Mouse (Mus musculus): ENCODE results near the gene 3110082I17Rik.

3110082I17Rik gene

DNA sequence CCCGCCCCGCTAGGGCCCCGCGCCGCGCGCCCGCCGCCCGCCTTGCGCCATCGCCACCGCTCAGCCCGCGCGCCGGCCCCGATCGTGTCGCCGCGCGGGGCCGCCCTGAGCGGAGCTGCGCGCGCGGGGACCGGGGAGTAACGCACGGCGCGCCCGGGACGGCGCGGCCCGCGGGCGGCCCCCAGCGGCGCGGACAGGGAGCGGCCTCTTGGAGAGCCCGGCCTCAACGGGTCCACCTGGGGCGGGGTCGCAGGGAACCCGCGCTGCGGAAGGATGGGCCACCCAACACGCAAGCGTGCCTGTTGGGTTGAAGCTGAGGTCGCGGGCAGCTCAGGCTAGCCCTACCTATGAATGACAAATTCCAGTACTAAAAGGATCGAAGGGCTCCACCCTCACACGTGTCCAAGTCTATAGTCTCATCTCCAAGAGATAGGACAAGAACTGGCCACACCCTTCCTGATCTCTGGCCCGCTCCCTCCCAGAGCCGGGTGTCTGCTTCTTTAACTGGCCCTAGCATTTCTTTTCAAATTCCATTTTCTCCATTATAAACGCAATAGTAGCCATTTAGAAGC, 134.8 kb downstream of the 3110082I17Rik start, which contains the start of gene Adap1:
TSS of gene Adap1 (minus strand) at position 228 of the 572 bp plus-strand sequence.
- peak; percentile 42 for DNase-seq (ENCODE audit: low spot score)

GRCm38 (mm10) chr5:139324691-139325394, 135.5 kb downstream of the 3110082I17Rik start:
- DNase-seq (ENCODE audit: low spot score): no peak

GRCm38 (mm10) chr5:139324045-139324491, 136.3 kb downstream of the 3110082I17Rik start:
- no peak for DNase-seq (ENCODE audit: low spot score)

GRCm38 (mm10) chr5:139323260-139323924, 136.9 kb downstream of the 3110082I17Rik start:
- no peak for DNase-seq (ENCODE audit: low spot score)

DNA sequence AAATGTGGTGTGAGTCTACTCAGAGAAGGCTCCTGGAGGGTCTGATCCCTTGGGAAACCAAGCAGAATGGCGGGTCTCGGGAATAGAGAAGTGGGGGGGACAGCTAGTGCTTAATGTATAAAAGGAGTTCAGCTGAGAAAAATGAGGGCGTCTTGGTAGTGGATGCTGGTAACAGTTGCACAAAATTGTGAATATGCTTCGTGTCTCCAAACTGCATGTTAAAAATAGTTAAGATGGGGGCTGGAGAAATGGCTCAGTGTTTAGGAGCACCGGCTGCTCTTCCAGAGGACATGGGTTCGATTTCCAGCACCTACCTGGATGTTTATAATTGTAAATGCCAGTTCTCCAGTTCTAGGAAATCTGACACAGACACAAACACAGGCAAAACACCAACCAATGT, 139.0 kb downstream of the 3110082I17Rik start:
- no peak for DNase-seq (ENCODE audit: low spot score)

DNA sequence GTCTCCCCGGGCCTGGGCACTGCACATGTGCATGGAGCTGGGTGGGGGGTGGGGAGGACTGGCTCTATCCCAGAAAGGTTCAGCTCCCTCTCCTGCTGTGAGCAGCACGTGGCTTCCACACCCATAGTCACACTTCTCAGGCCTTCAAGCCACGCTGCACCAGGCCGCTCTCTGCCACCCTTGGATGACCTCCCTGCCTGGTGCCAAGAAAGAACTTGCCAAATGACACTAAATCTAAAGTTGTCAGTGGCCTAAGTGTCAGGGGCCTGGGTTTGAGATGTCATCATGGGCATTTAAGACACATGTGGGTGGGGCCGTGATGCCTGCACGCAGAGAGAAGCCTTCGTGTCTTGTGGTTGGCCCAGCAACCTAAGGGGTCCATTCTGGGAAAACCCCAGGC, 139.9 kb downstream of the 3110082I17Rik start:
- no peak for DNase-seq (ENCODE audit: low spot score)

DNA sequence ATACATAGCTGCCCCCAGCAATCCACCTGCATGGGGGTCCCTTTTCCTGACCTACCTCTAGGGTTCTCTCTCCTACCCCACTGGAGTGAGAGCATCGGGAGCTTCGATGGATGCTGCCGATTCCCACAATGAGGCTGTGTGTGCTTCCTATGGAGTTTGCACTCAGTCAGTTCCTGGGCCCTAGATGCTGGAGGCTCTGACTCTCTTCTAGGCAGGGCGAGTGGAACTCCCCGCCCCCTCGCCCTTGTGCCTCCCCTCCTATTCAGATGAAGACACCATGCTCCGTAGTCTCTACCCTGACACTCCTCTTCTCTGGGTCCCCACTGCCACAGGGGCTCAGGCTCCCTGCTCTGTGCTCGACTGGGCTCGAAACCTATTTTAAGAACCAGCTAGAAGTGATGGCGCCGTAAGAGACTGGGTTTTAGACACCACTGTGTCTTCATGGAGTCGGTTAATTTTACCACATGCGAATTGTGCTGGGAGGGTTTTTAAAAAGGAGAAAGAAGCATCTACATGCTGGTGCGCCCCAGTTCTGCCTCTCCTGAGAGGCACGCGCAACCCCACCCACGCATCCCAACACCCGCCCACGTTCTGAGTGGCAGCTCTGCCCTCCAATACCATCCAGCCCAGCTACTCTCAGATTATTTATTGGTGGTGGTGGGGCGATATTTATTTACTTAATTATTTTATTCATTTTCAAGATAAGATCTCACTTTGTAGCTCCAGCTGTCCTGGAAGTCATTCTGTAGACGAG, 142.4 kb downstream of the 3110082I17Rik start:
- DNase-seq (ENCODE audit: low spot score): no peak

DNA sequence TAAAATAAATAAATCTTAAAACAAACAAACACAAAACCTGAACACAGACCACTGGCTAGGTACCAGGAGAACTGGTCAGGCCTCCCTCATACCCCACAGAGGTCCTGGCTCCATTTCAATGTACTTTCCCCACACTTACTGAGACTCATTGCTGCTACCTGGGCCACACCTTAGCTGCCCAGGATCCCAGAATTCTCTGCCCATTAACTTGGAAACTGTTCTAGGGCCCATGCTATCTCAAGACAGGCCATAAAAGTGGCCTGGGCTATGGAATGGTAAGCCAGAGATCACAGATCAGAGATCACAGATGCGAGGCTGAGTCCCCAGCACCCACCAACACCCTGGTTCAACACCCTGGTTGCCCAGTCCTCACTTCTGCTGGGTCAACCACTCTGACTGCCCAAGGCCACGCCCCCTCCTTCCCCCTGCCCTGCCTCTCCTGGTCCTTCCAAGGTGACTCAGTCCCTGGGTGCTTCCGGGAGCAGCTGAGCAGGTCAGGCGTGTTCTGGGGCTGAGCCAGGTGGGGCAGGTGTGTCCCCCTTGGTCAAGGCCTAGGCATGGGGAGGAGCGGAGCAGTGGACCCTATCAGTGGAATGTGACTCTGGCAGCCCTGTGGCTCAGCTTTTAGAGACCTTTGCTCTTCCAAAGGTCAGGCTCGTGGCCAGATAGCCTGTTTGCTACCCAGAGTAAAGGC, 143.2 kb downstream of the 3110082I17Rik start:
- no peak for DNase-seq (ENCODE audit: low spot score)

- DNase-seq (ENCODE audit: low spot score): no peak
Observed at GRCm38 (mm10) chr5:139314941-139315642, 145.2 kb downstream of the 3110082I17Rik start.

DNA sequence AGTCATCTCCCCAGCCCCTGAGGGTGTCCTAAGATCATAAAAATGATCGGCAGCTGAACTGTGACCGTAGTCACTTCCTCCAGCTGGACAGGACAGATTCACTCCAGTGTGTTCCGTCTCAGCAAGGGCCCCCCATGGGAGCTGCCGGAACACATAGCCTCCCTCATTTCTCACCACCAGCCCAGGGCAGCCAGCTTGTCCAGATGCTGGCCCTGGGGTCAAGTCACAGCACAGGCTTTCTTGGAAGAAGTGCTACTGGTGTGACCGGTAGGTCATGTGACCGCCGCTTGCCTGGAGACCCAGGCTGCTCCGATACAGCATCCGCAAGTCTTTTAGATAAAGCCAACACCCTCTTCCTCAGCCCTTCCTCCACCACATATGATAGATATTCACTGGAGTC, 146.8 kb downstream of the 3110082I17Rik start:
- no peak for DNase-seq (ENCODE audit: low spot score)

DNA sequence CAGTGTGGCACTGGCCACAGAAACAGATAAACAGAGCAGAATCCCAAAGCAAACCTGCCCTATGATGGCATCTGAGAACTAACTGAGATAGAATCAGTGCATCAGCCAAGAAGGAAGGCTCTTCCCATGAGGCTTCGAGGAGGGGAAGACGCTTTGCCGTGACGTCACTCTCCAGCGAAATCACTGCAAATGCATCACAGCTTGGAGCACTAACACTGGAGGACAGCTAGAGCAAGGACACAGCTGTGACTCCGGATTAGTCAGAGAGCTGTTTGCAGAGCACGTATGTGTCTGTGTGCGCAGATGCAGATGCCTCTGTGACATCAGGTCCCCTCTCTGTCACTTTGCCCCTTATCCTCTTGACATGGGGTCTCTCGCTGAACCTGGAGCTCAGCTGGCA, 148.5 kb downstream of the 3110082I17Rik start:
- no peak for DNase-seq (ENCODE audit: low spot score)

GRCm38 (mm10) chr5:139310477-139310876, 149.8 kb downstream of the 3110082I17Rik start:
- DNase-seq (ENCODE audit: low spot score): no peak

DNA sequence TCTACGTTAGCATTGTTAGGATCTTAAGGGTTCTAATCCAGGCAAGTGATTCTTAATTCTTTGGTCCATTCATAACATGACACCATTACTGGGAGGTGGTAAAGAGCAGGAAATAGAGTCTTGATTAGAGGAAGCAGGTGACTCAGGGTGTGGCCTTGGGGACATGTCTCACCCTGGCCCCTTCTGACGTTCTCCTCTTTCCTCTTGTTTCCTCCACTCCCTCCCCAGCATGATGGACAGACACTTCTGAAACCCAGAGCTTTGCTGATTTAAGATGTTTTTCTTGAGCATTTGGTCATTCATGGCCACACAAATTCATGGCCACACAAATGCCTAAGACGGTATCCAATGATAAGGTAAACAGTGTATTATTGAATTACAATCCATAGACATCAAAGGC, 150.4 kb downstream of the 3110082I17Rik start:
- DNase-seq (ENCODE audit: low spot score): no peak
